ENCODE assay signal across 8 mouse cellular contexts in genomic region chr3:52401162-52401928, GRCm38 (mm10).
DNase-seq lines count a peak whose midpoint lies in the region; TF ChIP-seq lines count a peak whose summit lies in the region.

No protein-coding gene starts in this region.

- in situ Hi-C loops in ES-E14 (cut with MboI; ENCODE audit: low sequenced_read_pairs in 2 of 2, unreplicated experiment in 2 of 2), result no loop called here

- no peak for TF ChIP-seq POLR2A in cortical plate, adult 2 months (IDR thresholded peaks at IDR 0.05; ENCODE audit: extremely low read depth, insufficient read depth, low read length)

- intact Hi-C loops in left cerebral cortex, adult 2 months (cut with DNase I), result loop anchor here (5.0 kb wide), 1 partner anchor 134 kb away; the partner anchor contains the start of gene Foxo1

- no peaks in the 10 kb centered on the region for H3K36me3 ChIP-seq in ES-E14 (ENCODE audit: control insufficient read depth, insufficient read depth, low read length, poor library complexity, severe bottlenecking)

- H3K9ac ChIP-seq in ES-E14 (ENCODE audit: insufficient read depth, low read depth, low read length, poor library complexity, severe bottlenecking), result peak overlapping the region; percentile 53

- H3K9me3 ChIP-seq in ES-E14 (ENCODE audit: control insufficient read depth, insufficient read depth, low read depth, low read length), result no peaks in the 10 kb centered on the region

- H3K4me1 ChIP-seq in ES-E14 (ENCODE audit: control insufficient read depth in 2 of 2, insufficient read depth in 2 of 2, low read length in 2 of 2, poor library complexity in 1 of 2), result peaks cover 3 to 40% of the 10 kb centered on the region in 2 experiments; a peak in 2 of 4 replicates
- H3K4me1 ChIP-seq in cortical plate, adult 2 months (ENCODE audit: control insufficient read depth, insufficient read depth, low read length), result peaks cover 2% of the 10 kb centered on the region

- no peak for TF ChIP-seq CTCF in cortical plate, adult 2 months (IDR thresholded peaks at IDR 0.05; ENCODE audit: extremely low read depth, insufficient read depth, low read length)
- no peak; the same call in 1 of the 2 replicates for TF ChIP-seq CTCF in left cerebral cortex, adult 2 months (IDR thresholded peaks at IDR 0.05)

- DNase-seq in ES-E14 (ENCODE audit: low read depth, low spot score), result no peak
- peak; percentile 52 for DNase-seq in gastrocnemius, postnatal 25 days
- peak; percentile 77 for DNase-seq in induced T-regulatory cell, adult 2 months (ENCODE audit: low read depth)
- peak; percentile 21 to 31 for DNase-seq in left cerebral cortex, adult 2 months (ENCODE audit: extremely low spot score in 1 of 2, low spot score in 2 of 2)
- DNase-seq in lung, postnatal 36 days, result peak; percentile 59
- peak; percentile 13 to 37 for DNase-seq in right cerebral cortex, adult 2 months (ENCODE audit: low spot score in 2 of 2)
- DNase-seq in urinary bladder, postnatal 36 days (ENCODE audit: low spot score in 2 of 2), result peak; percentile 35 to 72

- peak overlapping the region; percentile 17 to 41; a peak in 2 of 4 replicates for H3K4me3 ChIP-seq in ES-E14 (ENCODE audit: insufficient read depth in 1 of 2, low read depth in 1 of 2, low read length in 2 of 2, poor library complexity in 1 of 2, severe bottlenecking in 1 of 2)
- 0 out of 2 replicates have a peak overlapping the region, but pooled peaks have one; percentile 5 for H3K4me3 ChIP-seq in cortical plate, adult 2 months (ENCODE audit: insufficient read depth, low read length)
- peak overlapping the region; percentile 37 for H3K4me3 ChIP-seq in left cerebral cortex, adult 2 months

- peak overlapping the region; percentile 71 for H3K27ac ChIP-seq in ES-E14 (ENCODE audit: insufficient read depth, low read depth, low read length, poor library complexity, severe bottlenecking)
- no peak overlapping the region for H3K27ac ChIP-seq in cortical plate, adult 2 months (ENCODE audit: insufficient read depth, low read length)
- peak overlapping the region; percentile 57 for H3K27ac ChIP-seq in left cerebral cortex, adult 2 months

TF ChIP-seq in ES-E14, 5 proteins besides CTCF, POLR2A, EP300 and RAD21:
- TF ChIP-seq MAFK (IDR thresholded peaks at IDR 0.05; ENCODE audit: insufficient read depth, low read depth, low read length) (no peak), HCFC1 (IDR thresholded peaks at IDR 0.05; ENCODE audit: borderline replicate concordance, insufficient read depth, low read length) (no peak), ZC3H11A (IDR thresholded peaks at IDR 0.05; ENCODE audit: borderline replicate concordance, low read depth, low read length) (no peak), ZNF384 (IDR thresholded peaks at IDR 0.05; ENCODE audit: low read depth, low read length) (no peak), CHD2 (IDR thresholded peaks at IDR 0.05; ENCODE audit: low read depth, low read length) (no peak)
